Mouse (Mus musculus) cerebellum, adult 2 months (tissue): ENCODE data around the gene Aurka.

ENCODE experiments used
- CTCF ChIP-seq: fragments of 200-500 bp; IDR thresholded peaks from 2 replicates; pipeline ENCODE4 v1.5.1; 2011; ENCODE audit warnings: low read depth, mild to moderate bottlenecking, control low read depth, low read length, moderate library complexity, borderline replicate concordance; ENCODE audit not compliant: insufficient read depth
- POLR2A ChIP-seq: fragments of 200-500 bp; IDR thresholded peaks from 2 replicates; pipeline ENCODE4 v1.6.1; 2011; ENCODE audit warnings: low read length, control low read depth, borderline replicate concordance; ENCODE audit not compliant: insufficient read depth

DNA sequence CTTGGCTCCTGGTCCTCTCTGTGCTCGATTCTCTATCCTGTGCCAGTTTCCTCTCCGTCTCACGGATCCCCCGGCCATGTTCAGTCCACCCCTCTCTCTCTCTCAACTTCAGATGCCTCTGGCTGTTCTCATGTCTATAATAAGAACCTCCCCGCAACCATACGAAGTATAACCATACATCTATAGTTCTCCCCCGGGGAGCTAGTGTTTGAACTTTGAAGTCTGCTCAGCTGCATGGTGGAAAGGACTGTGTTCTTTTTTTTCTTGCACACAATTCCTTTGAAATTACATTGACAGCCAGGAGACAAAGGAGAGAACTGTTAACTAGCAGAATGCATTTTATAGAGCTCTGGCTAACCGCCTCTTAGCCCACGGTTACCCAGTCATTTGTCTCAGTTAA, 15.6 kb downstream of the Aurka start:
- TF ChIP-seq CTCF (no peak), POLR2A (no peak)
